Mouse (Mus musculus) layer of hippocampus, adult 11-12 months (tissue): Measurements from ENCODE around the gene Macrod2.

Experiments used
- DNase-seq: peaks from one replicate; pipeline ENCODE4 v3.0.0; 2022; ENCODE audit warnings: low spot score

The Macrod2 gene

DNA sequence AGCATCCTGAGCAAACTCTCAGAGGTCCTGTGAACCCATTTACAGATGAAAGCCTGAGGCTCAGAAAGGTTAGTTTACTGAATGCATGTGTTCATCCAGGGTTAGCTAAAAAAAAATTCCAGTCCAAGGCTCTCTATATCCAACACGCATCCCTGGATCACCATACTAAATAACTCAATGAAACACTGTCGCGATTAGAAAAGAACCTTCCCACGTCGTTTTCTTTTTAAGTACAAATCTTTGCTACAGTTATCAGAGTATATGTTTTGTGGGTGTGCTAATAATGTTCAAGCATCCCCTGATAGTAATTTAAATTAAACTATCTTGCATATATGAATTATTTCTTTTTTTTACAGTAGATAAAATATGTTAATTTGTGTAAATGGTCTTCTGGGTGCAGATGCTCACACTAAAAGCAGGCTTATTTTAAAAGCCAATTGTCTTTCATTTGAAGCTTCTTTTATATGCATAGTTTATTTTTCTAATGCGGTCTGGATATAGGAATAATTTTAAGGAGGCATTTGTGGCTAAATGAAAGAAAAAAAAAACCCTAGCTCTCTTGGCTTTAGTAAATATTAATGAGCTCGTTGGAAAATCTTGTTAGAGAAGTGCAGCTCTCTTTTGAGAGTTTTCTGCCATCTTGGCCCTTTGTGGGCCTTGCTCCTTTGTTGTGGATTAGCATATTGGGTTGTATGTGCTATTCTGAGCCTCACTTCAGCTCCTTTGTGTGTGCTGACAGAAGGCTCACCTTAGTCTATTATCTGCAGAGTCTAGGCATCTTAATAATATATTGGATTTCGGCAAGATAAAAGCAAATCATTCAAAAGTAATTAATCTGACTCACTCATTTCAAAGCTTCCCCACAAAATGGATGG is 679.1 kb downstream of the Macrod2 start:
- no peak for DNase-seq

- no peak for DNase-seq
Measured at GRCm38 (mm10) chr2:141078221-141078620, 683.1 kb downstream of the Macrod2 start.

DNA sequence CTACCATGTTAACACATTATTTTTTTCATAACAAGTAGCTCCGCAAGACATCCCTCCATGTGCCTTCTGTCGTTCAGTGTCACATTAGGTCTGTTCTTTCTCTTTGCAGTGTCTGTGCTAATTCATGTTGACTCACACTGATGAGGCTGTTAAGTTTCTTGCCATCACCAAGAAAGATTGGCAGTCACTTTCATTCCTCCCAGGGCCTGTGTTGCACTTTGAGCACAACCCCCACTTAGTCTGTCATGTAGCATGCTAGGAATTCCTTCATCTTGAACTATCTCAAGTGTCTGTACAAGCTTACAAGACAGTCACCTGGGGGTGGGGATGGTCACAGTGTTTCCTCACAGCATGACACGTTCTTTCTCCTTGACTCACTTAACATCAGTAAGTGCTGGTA is 696.2 kb downstream of the Macrod2 start:
- DNase-seq, result no peak

- DNase-seq, result no peak
Measured at GRCm38 (mm10) chr2:141117579-141117978, 722.5 kb downstream of the Macrod2 start.

- DNase-seq, result no peak
Measured at GRCm38 (mm10) chr2:141123875-141124274, 728.8 kb downstream of the Macrod2 start.

DNA sequence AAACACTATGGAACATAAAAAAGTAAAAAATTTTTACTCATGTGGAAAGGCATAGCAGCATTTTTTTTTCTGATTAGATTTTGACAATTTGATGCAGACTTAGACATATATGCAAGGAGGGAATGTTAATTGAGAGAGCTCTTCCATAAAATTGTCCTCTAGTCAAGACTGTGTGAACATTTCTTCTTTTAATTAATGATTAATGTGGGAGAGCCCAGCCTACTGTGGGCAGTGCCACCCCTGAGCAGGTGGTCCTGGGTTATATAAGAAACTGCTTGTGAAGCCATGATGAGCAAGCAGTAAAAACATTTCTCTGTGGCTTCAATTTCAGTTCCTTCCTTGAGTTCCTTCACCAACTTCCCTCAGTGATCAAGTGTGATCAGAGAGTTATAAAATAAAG is 730.5 kb downstream of the Macrod2 start:
- no peak for DNase-seq

- no peak for DNase-seq
Measured at GRCm38 (mm10) chr2:141142266-141142665, 747.2 kb downstream of the Macrod2 start.

DNA sequence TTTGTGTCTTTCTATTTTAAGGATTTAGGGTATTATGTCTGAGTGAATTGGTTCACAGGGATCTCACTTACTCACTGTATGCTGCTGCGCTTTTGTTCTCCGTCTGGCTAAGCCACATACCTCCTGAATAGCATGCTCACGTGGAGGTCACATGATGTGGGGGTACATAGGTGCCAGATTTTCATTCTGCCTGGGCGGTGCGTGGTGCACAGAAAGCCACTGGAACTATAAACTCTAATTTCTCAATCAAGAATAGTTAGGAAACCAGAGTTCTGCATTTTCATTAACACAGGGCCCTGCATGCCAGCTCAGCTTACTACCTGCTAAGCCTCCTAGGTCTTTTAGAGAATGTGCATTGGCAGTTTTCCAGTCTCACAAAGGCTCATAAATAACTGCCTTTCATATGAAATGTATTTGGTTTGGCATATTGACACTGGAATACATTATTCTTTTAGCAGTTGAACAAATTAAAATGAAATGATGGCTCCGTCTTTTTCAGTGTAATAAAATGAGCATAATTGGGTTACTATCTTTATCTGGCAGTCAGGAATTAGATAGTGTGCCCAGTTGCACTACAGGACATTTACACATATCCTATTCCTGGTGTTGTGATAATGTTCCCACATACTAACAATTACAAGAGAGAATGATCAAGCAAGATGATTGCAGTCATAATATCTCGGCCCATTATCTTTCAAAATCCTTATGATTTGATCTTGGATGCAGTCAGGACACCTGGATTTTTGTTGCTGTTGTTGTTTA is 757.1 kb downstream of the Macrod2 start:
- no peak for DNase-seq

DNA sequence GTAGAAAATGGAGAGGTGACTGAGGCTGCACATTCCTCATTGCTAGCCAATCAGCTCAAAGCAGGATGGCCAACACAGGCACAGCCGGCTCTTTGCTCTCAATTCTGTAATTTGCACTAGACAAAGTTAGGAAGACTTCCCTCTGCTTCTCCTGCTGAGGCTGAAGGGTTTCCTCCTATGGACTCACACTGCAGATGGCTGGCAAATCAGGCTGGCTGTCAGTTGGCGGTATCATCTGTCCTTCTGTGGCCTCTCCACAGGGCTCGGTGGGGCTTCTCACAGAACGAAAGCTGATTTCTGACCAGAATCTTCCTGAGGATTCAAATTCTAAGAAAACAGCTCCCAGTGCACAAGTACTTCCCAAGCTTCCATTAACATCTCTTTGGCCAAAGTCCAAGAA is 760.9 kb downstream of the Macrod2 start:
- DNase-seq, result no peak

- no peak for DNase-seq
Measured at GRCm38 (mm10) chr2:141156979-141157593, 762.0 kb downstream of the Macrod2 start.

DNA sequence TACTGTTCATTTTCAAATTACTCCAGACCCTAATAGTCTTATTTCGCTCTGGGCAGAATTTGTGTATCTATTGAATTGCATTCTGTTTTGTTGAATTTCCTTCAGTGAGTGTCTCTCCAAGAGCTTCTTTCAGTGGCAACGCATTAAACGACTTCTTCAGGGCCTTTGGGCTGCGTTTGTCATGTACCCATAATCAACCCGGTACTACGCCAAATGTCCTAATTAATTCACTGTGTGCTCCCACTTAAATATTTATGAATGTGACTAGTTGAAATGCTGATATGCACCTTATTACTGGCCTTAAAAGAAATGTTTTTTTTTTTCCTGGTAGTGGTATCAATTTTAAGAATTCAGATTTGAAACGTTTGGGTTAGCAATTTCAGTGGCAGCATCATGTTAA is 763.1 kb downstream of the Macrod2 start:
- no peak for DNase-seq

- no peak for DNase-seq
Measured at GRCm38 (mm10) chr2:141163918-141164317, 768.8 kb downstream of the Macrod2 start.

DNA sequence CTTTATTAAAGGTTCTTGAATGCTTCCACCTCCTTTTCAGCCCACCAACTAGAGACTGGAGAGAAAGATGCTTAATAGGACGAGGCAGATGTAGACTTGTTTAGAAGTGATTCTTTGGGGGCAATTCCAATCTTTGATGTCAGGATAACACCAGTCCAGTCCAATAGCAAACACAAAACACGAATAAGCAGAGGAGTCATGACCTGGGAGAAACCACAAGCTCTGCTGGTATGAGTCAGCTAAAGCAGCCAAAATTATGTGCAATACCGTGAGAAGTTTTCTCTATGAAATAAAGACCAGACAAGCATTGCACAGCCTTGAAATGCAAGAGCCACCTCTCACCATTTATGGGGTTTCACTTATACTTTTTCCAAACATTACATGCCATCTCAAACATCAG is 774.5 kb downstream of the Macrod2 start:
- DNase-seq, result no peak

GRCm38 (mm10) chr2:141173167-141173566 is 778.1 kb downstream of the Macrod2 start:
- DNase-seq, result no peak

- no peak for DNase-seq
Measured at GRCm38 (mm10) chr2:141173607-141174006, 778.5 kb downstream of the Macrod2 start.

- DNase-seq, result no peak
Measured at GRCm38 (mm10) chr2:141180656-141181055, 785.5 kb downstream of the Macrod2 start.

GRCm38 (mm10) chr2:141182034-141182759 is 787.1 kb downstream of the Macrod2 start:
- DNase-seq, result no peak

DNA sequence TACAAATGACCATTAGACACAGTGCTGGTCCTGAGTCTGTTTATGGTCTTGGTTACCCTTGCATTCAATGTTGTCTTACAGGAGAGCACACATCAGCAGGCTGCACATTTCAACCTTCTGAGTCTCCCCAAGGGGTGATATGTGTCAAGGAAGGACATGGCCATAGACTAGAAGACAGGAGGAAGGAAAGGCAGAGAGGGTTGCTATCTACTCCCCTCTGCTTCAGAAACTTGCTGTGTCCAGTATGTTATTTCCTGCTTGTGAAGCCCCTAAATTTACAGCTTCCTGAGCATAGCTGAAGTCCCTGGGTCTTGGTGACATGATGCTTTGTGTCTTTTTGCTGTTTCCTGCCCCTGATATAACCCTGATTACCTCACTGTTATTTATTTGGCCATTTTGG is 799.4 kb downstream of the Macrod2 start:
- no peak for DNase-seq

DNA sequence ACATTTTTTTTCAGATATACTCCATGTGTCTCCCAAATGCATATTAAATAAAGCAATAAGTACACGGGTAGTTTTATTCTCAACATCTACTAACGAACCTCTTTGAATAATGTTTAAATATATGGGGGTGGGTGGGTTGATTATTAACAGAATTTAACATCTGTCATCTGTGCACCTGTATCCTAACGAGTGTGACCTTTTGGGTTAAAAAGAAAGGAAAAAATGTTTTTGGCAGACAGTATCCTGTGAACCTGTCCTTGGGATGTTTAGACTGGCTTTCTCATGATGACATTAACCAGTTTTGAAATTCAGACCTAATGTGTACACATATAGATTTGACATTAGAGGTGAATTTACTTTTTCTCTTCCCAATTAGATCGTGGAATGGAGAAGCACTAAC is 805.4 kb downstream of the Macrod2 start:
- no peak for DNase-seq

DNA sequence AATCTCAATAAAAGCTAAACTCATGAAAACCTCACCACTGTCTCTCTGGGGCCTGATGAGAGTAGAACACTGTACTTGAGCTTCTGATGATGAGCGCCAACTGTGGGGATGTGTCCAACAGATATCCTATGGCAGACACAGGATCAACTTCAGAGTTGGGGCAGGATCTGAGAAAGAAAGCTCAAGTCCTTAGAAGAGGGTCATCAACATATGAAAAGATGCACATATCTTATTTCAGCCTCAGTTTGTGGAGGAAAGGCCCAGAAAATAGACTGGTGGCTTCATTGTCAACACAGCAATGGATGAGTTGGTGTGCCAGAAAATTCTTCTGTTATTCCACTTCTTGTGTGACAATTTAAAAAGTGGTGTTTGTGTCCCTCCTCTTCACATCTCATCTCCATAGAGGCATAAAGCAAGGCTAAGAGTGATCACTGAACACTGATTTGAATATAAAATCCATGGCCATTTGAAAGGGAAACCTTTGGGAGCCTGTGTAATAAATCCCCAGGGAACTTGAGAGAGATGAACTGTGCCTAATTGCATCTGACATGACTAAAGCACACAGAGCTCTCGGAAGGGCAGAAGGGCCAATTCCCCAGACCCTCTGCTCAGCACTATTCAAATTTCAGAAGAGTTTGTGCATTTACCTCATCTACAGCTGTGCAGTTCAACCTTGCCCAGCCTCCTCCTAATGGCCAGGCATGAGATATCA is 806.4 kb downstream of the Macrod2 start:
- DNase-seq, result no peak

DNA sequence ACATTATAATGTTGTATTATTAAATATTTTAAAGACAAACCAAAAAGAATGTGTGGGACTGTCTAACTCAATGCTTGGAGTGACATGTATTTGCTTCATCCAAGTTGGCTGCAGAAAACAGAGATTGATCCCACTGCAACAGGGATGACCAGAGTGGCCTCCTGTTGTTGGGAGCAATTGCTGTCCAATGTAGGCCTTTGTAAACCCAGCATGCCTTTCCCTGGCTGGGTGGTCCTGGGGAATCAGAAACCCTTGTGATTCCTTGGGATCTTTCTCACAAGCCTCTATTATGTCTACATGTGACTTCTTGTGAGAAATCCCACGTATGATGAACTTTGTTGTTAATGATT is 806.9 kb downstream of the Macrod2 start:
- no peak for DNase-seq

GRCm38 (mm10) chr2:141211346-141211745 is 816.2 kb downstream of the Macrod2 start:
- no peak for DNase-seq
